Mouse (Mus musculus) liver, embryonic 14.5 days (tissue): ENCODE data around the gene Cyth1.

ENCODE experiments used
- CTCF ChIP-seq: IDR thresholded peaks from 2 replicates; pipeline ENCODE4 v1.5.1; 2016; ENCODE audit warnings: antibody characterized with exemption, low read depth, control low read depth
- EP300 ChIP-seq: IDR thresholded peaks from 2 replicates; pipeline ENCODE4 v1.6.1; 2016; ENCODE audit warnings: antibody characterized with exemption, low read depth

DNA sequence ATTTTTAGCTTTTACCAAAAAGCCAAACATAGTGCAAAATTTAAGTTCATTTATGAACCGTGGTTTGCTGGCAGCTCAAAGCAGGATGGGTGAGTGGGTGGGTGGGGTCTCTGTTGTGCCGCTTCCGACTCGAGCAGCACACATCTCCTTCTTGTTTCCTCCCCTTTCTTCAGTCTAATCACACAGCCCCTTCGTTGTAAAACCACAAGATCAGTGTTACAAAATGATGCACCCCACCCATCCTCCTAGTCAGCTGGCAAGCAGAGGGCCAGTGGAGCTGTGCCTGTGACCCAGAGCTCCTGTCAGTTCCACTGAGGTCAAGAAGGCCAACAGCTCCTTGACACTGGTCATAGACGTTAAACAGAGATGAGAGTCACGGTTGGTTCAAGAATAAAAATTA is 20.7 kb downstream of the Cyth1 start:
- TF ChIP-seq CTCF (no peak), EP300 (no peak)
